Mouse (Mus musculus) megakaryocyte progenitor cell, adult 5-6 weeks (primary cell): ENCODE measurements at regions not wholly inside any gene's neighbourhood (a gene's known extent, or its start where the extent isn't known, plus 50 kb on each side); places are given as distances from the start of the nearest gene placed in this dataset.

ENCODE experiments used
- ATAC-seq: replicated peaks from 2 replicates; pipeline ENCODE4 v1.8.0; 2016; ENCODE audit warnings: mild to moderate bottlenecking, moderate TSS enrichment, inconsistent platforms; ENCODE audit not compliant: poor library complexity

DNA sequence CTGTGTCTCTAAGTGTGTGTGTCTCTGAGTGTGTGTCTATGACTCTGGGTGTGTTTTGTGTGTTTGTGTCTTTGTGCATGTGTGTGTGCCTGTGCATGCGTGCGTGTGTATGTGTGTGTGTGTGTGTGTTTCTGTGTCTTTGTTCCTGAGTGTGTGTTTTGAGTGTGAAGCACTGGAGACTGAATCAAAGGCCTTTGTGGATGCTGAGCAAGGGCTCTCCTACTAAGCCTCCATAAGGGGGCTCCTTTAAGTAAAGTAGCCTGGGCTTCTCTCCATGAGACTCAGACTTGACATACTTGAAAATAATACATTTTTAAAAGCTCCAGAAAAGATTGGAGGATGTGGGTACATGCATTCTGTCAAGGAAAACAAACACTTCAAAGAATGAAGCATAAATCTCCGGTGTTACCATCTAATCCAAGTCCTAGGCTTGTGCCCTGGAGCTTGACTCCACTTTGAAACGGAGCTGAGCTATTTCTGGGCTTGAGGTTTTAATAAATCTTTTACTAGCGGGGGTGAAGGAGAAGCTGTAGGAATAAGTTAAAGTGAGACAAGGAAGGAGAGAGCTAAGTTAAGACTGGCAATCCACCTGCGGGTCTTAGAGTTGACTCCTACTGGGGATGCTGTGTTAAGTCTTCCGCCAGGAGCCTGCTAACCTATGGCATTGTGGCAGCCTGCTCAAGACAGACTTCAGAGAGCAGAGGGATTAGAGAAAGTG, 73.8 kb upstream of the Il15 start:
- no peak for ATAC-seq

DNA sequence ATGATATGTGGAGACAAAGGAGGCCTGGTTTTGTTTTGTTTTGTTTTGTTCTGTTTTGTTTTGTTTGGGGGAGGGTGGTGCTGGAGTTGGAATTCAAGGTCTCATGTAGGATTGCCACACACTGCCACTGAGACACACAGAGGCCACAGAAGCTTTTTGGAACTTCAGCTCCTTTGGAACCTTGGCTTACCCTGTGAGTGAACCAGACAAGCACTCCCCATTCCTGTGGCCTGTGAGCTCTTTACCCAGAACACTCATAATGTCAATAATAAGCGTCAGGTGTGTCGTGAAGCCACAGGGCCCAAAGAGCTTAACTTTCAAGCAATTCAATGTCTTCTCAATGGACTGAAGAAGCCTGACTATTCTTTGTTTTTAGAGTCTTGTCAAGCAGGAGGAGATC, 70.2 kb upstream of the Il15 start:
- ATAC-seq: no peak

DNA sequence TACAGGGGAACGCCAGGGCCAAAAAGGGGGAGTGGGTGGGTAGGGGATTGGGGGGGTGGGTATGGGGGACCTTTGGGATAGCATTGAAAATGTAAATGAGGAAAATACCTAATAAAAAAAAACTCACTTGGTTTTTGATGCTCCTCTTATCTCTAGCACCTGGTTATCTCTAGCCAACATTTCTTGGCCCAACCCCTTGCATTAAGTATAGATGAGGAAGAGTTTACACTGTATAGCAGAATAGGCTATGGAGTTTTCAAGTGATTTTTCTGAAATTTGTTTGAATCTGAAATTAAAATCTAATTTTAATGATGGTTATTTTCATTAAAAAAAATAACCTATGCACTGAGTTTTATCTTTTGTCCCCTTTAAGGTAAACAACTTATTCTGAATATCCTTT, 68.8 kb upstream of the Il15 start:
- no peak; the same call in 1 of the 2 replicates for ATAC-seq

DNA sequence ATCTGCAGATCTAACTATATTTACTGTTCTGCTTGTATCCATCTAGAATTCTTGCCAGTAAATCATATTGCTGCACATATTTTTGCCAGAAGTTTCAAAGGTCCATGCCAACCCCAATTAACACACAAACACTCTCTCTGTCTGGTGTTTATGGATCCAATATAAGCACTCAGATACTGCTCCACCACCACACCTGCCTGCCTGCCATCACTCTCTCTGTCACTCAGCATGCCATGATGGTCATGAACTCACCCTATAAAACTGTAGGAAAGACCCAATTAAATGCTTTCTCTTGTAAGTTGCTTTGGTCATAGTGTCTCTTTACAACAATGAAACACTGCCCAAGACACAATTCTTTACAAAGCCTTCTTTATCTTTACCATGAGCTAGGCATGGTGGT, 66.8 kb upstream of the Il15 start:
- no peak for ATAC-seq

DNA sequence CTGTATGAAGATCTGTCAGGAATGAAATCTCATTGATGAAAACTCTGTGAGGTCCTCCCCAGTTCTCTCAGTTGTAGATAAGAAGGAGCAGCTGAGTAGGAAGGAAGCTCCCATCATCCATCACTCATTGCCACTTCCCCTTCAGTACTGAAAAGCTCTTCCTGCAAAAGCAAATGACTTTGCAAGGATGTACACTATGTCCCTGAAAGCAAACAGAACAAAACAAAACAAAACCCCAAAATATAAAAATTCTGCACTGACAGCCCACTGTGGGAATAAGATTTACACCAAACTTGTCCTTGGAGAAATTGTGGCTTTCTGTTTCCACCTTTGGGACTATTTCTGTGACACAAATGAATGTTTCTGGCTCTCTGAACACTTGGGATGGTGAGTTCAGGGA, 59.8 kb upstream of the Il15 start:
- 0 out of 2 replicates have a peak, but pooled peaks have one; percentile 42 for ATAC-seq

DNA sequence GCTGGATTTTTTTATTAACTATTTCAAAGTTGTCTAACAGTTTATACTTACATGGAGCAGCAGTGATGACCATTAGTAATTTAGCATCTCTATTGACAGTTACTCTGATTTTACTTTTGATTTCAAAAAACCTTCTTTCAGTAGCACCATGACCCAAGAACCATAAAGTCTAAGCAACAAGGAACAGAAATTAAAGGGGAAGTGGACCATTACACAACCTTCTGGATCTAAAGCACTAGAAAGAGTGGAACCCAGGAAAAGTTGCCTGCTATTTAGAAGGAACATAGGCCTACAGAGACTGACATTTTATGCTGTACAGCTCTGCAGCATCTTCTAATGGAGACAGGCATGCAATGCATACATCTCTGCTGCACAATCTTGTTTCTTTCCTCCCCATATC, 56.0 kb upstream of the Il15 start:
- peak; percentile 76 for ATAC-seq

DNA sequence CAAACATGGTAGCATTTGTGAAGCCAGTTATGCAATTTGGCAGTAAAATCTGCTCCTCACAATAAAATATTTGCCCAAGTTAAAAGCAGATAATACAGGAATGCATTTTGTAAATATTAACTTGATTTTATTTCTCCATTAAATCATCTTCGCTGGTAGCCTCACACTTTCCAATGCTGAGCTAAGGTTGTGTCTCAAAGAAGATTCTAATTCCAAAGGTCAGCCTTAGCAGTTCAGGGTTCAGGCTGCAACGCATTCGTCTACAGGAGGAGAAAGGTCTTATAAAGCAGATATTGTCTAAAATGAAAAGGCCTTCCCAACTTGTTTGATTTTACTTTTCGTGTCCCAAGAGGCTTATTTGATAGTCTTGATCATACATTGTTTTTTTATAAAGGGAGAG, 51.0 kb upstream of the Il15 start:
- ATAC-seq: no peak
